Mouse (Mus musculus): ENCODE results near the gene Prrt4.
"Not testable (repeated sequence)": the region's sequence is repeated elsewhere in the genome, so short reads cannot be mapped to it uniquely, and the experiment has no call there.

Gene Prrt4

GRCm38 (mm10) chr6:29198309-29199222 lies 19.2 kb upstream of the Prrt4 start:
- DNase-seq (ENCODE audit: low spot score in 2 of 2) = peak; percentile 81 to 91

- DNase-seq (ENCODE audit: low spot score in 2 of 2) = peak in 1 of 2 experiments; percentile 58
Observed at GRCm38 (mm10) chr6:29195846-29196698, 16.7 kb upstream of the Prrt4 start.

- peak in 1 of 2 experiments; percentile 44 for DNase-seq (ENCODE audit: low spot score in 2 of 2)
Observed at GRCm38 (mm10) chr6:29195146-29195545, 15.8 kb upstream of the Prrt4 start.

- peak; percentile 25 to 58 for DNase-seq (ENCODE audit: low spot score in 2 of 2)
Observed at GRCm38 (mm10) chr6:29193961-29194750, 14.8 kb upstream of the Prrt4 start.

- DNase-seq (ENCODE audit: low spot score in 2 of 2) = peak; percentile 2 to 6
Observed at GRCm38 (mm10) chr6:29187936-29188335, 8.6 kb upstream of the Prrt4 start.

GRCm38 (mm10) chr6:29179843-29180242 lies 459 bp upstream of the Prrt4 start:
- peak; percentile 12 to 44 for DNase-seq (ENCODE audit: low spot score in 2 of 2)

GRCm38 (mm10) chr6:29177901-29178879 lies 1.2 kb downstream of the Prrt4 start:
- DNase-seq (ENCODE audit: low spot score in 2 of 2) = peak; percentile 16 to 58

GRCm38 (mm10) chr6:29175113-29175512 lies 4.3 kb downstream of the Prrt4 start:
- peak; percentile 11 to 51 for DNase-seq (ENCODE audit: low spot score in 2 of 2)

- peak in 1 of 2 experiments; percentile 13 for DNase-seq (ENCODE audit: low spot score in 2 of 2)
Observed at GRCm38 (mm10) chr6:29174368-29174767, 5.0 kb downstream of the Prrt4 start.

GRCm38 (mm10) chr6:29170952-29171388 lies 8.4 kb downstream of the Prrt4 start:
- peak; percentile 76 to 82 for DNase-seq (ENCODE audit: low spot score in 2 of 2)

GRCm38 (mm10) chr6:29170063-29170921 lies 9.1 kb downstream of the Prrt4 start:
- peak in 1 of 2 experiments; percentile 18 for DNase-seq (ENCODE audit: low spot score in 2 of 2)

GRCm38 (mm10) chr6:29169675-29170062 lies 9.7 kb downstream of the Prrt4 start:
- DNase-seq (ENCODE audit: low spot score in 2 of 2) = no peak

- DNase-seq (ENCODE audit: low spot score in 2 of 2) = no peak
Observed at GRCm38 (mm10) chr6:29168871-29169270, 10.5 kb downstream of the Prrt4 start.

- DNase-seq (ENCODE audit: low spot score in 2 of 2) = no peak
Observed at GRCm38 (mm10) chr6:29166196-29166595, 13.2 kb downstream of the Prrt4 start.

- DNase-seq (ENCODE audit: low spot score in 2 of 2) = peak; percentile 81 to 82
Observed at GRCm38 (mm10) chr6:29164314-29165244, 14.8 kb downstream of the Prrt4 start, which contains the start of gene Rbm28. TSS of gene Rbm28 (minus strand) at chr6:29165006.

GRCm38 (mm10) chr6:29161291-29161690 lies 18.1 kb downstream of the Prrt4 start:
- not testable (repeated sequence) for DNase-seq (ENCODE audit: low spot score in 2 of 2)

GRCm38 (mm10) chr6:29160786-29161185 lies 18.6 kb downstream of the Prrt4 start:
- DNase-seq (ENCODE audit: low spot score in 2 of 2) = no peak

- no peak for DNase-seq (ENCODE audit: low spot score in 2 of 2)
Observed at GRCm38 (mm10) chr6:29156326-29156725, 23.1 kb downstream of the Prrt4 start.
